Mouse (Mus musculus) cortical plate, adult 2 months (tissue): ENCODE results near the gene Timm13. TPM values are rescaled to one million over a fixed set of nuclear protein-coding genes. Genes with fewer than 3 reads are reported as not detected.

Source experiments
- H3K27ac ChIP-seq: fragments of 200-500 bp; 2 replicates; pipeline ENCODE4 v1.5.1; 2012; ENCODE audit warnings: low read length, control low read depth, inconsistent platforms; ENCODE audit not compliant: insufficient read depth
- H3K4me1 ChIP-seq: fragments of 200-500 bp; 2 replicates; pipeline ENCODE4 v1.6.1; 2011; ENCODE audit warnings: low read length; ENCODE audit not compliant: control insufficient read depth, insufficient read depth
- H3K4me3 ChIP-seq: fragments of 200-500 bp; 2 replicates; pipeline ENCODE4 v1.5.1; 2011; ENCODE audit warnings: mild to moderate bottlenecking, low read length, control low read depth; ENCODE audit not compliant: insufficient read depth
- CTCF ChIP-seq: fragments of 200-500 bp; IDR thresholded peaks from 2 replicates; pipeline ENCODE4 v1.5.1; 2011; ENCODE audit warnings: mild to moderate bottlenecking, control low read depth, low read length; ENCODE audit not compliant: insufficient read depth; ENCODE audit errors: extremely low read depth
- POLR2A ChIP-seq: fragments of 200-500 bp; IDR thresholded peaks from 2 replicates; pipeline ENCODE4 v1.6.1; 2011; ENCODE audit warnings: mild to moderate bottlenecking, low read length, control low read depth; ENCODE audit not compliant: insufficient read depth; ENCODE audit errors: extremely low read depth
- polyA plus RNA-seq: library from polyadenylated mRNA; depleted of rRNA; stranded (reverse); fragments of >200 nt; gene quantifications from 2 replicates; pipeline ENCODE4 v1.2.3, GENCODE M21; 2012

Timm13 gene
- polyA plus RNA-seq, 1 experiment, result 219 TPM

DNA sequence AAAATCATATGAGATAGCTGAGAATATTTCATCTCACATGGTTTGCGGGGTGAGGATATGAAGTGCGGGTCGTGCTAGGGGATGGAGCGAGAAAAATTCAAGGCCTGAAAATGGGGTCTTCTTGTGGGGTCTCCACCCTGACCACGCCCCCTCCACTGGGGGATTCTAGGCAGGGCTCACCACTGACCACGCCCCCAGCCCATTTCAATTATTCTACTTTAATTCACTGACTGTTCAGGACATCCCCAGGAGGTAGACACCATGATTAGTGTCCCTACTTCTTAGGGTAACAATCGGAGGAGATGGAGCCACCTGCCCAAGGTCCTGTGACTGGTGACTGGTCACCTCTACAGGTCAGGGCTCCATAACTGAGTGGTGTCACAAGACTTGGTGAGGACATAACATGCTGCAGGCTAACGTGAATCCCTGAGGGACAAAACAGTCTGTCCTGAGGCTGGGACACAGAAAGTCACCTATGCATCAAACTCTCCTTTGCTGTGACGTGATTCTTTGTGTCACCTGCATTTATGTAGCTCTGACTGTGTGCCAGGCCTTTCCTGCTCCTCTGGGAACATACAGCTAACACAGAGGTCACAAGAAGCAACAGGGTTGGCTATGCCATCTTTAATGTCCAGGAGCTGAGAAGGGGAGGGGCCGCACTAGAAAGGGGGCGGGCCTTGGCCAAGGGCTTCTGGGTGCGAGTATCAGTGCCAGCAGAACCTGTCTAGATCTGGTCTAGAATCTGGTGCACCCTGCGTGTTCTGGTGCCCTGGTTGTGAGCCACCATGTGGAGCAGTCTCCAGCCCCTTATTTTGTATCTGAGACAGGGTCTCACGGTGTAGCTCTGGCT, 33.6 kb upstream of the Timm13 start:
- Histone ChIP-seq H3K27ac (no peak overlapping the region), H3K4me3 (no peak overlapping the region), H3K4me1 (peaks cover 5% of the 10 kb centered on the region; the same call in 1 of the 2 replicates)
- TF ChIP-seq CTCF, result no peak
- TF ChIP-seq POLR2A, result no peak

DNA sequence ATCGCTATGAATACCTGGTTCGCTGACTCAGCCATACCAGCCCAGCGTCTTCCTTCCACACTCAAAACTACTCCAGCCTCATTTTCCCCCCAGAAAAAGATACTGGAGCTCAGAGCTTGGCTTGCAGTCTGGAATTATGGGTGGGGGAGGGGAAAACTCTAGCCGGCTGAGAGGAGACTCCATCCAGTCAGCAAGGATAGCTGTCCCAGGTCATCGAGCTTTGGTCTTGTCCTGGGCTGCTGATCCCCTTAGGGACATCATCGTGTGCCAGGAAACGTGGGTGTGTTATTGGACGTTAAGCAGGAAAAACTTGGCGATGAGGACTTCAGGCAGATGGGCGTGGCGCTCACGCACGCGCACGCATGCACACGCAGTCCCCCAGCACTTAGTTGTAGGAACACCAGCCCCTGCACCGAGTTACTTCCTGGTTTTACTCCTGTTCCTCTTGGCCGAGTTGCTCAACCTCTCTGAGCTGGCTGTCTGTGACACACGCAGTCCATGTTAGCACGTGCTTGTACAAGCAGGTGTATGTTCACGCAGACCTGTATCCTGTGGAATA, 32.7 kb upstream of the Timm13 start:
- H3K27ac ChIP-seq, result no peak overlapping the region
- TF ChIP-seq CTCF, result no peak
- TF ChIP-seq POLR2A, result no peak
- peaks cover 4% of the 10 kb centered on the region; the same call in 1 of the 2 replicates for H3K4me1 ChIP-seq
- no peak overlapping the region for H3K4me3 ChIP-seq

DNA sequence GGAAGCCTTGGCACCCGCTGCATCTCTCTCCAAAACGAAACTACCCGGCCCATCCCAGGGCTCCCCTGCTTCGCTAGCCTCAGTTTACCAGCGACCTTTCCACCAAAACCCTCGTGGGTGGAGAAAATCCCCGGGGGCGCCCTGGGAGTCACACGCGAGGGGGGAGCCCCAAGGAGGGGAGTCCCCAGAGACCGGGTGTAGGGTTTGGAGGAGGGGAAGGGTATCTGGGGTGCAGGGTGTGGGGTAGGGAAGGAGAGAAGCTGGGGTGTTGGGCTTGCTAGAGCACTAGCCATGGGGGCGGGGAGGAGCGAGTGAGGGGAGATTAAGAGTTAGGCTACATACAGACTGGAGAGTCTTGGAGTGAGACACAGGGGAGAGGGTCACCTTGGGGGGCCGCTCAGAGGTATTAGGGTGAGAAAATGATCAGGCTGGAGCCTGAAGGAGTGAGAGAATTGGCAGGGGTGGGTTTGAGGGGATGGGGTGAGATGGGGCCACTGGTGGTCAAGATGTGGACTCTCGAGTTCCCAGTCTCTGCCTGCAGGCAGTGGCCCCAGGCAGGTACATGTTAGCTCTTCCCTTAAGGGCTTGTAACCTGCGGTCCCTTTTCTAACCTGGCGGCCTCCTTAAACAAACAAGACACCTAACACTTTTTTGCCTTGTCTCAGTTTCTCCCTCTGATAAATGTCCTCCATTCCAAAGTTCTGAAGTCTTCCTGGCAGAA, 32.1 kb upstream of the Timm13 start:
- TF ChIP-seq CTCF, result no peak
- no peak for TF ChIP-seq POLR2A
- peaks cover 4% of the 10 kb centered on the region; the same call in 1 of the 2 replicates for H3K4me1 ChIP-seq
- H3K27ac ChIP-seq, result no peak overlapping the region
- no peak overlapping the region for H3K4me3 ChIP-seq

DNA sequence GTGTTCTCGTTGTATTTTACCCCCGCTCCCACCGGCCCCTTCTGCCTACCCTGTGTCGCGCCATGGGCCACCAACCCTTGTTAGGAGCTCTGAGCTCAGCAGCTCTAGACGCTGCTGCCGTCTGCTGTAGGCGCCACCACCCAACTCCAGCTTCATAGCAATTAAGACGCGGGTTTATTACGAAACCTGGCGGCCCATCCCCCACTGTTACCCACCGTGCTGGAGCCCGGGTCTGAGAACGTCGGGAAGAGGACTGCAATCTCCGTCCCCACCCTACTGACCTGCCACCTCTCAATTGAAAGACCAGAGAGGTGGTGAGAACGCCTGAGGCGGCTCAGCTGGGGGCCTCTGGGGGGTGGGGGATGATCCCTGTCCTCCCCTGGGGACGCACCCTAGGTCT, 31.4 kb upstream of the Timm13 start:
- Histone ChIP-seq H3K4me1 (peaks cover 4% of the 10 kb centered on the region; the same call in 1 of the 2 replicates), H3K27ac (no peak overlapping the region), H3K4me3 (no peak overlapping the region)
- TF ChIP-seq CTCF, result no peak
- TF ChIP-seq POLR2A, result no peak; the same call in 1 of the 2 replicates

DNA sequence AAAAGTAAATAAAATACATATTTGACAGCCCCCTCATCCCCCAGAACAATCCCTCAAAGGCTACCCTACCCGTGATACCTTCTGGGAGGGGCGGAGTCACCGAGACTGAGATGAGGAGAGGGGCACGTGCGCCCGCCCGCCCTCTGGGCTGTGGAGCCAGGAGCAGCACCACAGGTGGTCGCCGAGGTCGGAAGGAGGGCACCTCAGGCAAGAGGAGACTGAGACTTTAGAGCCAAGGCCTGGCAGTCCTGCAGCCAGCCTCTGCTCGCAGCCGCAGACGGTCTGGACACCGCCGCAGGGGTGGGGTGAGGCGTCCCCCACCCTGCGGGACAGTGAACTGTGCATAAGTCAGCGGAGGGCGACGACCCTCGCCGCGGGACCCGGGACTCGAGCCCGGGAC, 30.9 kb upstream of the Timm13 start:
- Histone ChIP-seq H3K4me3 (peak overlapping the region; percentile 98; the same call in 1 of the 2 replicates), H3K4me1 (peaks cover 4% of the 10 kb centered on the region; the same call in 1 of the 2 replicates), H3K27ac (no peak overlapping the region)
- no peak for TF ChIP-seq POLR2A
- TF ChIP-seq CTCF, result no peak

DNA sequence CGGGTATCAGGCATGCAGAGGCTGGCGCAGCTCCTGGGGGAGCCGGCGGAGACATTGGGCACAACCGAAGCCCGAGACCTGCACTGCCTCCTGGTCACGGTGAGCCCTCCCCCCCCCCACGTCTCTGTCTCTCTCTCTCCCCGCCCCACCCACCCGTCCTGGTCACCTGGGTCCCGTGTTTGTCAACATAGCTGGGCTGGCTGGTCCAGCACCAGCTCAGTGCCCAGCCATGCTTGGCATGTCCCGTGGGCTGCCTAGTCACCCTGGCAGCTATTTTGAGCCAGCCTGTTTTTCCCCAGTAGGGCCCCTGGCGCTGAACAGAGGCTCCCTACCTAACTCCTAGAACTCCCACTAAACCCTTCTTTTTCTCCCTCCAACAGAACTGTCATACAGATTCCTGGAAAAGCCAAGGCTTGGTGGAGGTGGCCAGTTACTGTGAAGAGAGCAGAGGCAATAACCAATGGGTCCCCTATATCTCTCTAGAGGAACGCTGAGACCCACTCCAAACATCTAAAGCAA, 30.4 kb upstream of the Timm13 start:
- Histone ChIP-seq H3K4me3 (peak overlapping the region; percentile 98), H3K4me1 (peaks cover 4% of the 10 kb centered on the region; the same call in 1 of the 2 replicates), H3K27ac (no peak overlapping the region)
- no peak for TF ChIP-seq POLR2A
- no peak for TF ChIP-seq CTCF

DNA sequence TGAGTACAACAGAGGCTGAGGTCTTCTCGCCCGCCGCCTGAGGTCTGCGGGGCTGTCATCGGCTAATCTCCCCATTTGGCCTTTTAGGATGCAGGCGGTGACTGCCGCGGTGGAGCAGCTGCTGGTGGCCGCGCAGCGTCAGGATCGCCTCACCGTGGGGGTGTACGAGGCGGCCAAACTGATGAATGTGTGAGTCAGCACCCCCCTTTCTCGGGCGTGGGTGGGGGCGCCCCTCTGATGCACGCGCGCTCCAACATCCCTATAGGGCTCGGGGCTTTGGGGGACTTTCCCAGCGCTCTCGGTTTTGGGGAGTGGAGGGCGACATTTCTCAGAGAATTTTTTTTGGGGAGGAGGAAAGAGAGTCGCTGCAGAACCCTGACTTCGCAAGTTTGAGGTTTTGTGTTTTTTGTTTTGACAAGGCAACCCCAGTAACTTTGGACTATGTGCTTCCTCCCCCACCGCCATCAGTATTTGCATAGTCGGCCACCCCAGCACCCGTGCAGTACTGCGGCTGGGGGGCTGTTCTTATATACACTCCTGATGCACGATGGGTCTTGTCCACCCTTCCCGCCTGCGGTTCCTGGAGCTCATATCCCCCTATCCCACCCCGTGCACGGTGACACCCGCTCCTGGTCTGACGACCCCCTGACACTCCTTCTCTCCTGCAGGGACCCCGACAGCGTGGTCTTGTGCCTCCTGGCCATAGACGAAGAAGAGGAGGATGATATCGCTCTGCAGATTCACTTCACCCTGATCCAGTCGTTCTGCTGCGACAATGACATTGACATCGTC, 29.8 kb upstream of the Timm13 start:
- peak overlapping the region; percentile 66 for H3K27ac ChIP-seq
- H3K4me1 ChIP-seq, result peaks cover 4% of the 10 kb centered on the region; the same call in 1 of the 2 replicates
- peak overlapping the region; percentile 98 for H3K4me3 ChIP-seq
- no peak for TF ChIP-seq POLR2A
- TF ChIP-seq CTCF, result no peak

DNA sequence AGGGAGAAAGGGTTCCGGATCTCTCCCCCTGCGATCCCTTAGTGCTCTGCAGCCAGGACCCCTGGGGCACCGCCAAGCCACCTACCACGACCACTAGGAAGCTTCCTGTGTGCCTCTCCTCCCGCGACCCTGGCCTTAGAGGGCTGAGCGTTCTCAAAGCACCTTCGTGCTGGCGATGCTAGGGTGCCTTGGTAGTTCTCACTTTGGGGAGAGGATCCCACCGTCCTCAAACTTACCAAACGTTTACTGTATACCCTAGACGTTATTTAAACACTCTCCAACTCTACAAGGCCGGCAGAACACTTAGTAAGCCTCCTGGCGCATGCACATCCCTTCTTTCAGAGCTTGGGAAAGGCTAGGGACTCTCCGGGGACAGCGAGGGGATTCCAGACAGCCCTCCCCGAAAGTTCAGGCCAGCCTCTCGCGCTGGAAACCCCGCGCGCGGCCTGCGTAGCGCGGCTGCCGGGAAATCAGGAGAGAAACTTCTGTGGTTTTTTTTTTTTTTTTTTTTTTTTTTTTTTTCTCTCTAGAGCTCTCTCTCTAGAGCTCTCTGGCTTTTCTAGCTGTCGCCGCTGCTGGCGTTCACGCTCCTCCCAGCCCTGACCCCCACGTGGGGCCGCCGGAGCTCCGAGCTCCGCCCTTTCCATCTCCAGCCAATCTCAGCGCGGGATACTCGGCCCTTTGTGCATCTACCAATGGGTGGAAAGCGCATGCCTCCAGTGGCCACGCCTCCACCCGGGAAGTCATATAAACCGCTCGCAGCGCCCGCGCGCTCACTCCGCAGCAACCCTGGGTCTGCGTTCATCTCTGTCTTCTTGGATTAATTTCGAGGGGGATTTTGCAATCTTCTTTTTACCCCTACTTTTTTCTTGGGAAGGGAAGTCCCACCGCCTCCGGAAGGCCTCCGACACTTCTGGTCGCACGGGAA, 28.8 kb upstream of the Timm13 start, which contains the start of gene Gadd45b:
Gadd45b (plus strand) TSS at position 775 of the 928 bp plus-strand sequence.
- peaks cover 4% of the 10 kb centered on the region; the same call in 1 of the 2 replicates for H3K4me1 ChIP-seq
- TF ChIP-seq CTCF (no peak), POLR2A (peak; percentile 100)

More for the DNA sequence above, 28.8 kb upstream of the Timm13 start, which contains the start of gene Gadd45b:
- Histone ChIP-seq H3K27ac (peak within 1 kb of the TSS; percentile 92), H3K4me3 (peak within 1 kb of the TSS; percentile 98)
